Mouse (Mus musculus) kidney, postnatal 36 days (tissue): Measurements from ENCODE around the gene Itpripl2.
A peak's percentile ranks its signal among the peaks of the same experiment; 100 is the strongest.

Source experiments
- DNase-seq, 2 experiments: peaks; one replicate each; pipeline ENCODE4 v3.0.0; 2021 to 2022; ENCODE audit warnings: mixed read lengths in 2 of 2

Gene Itpripl2

GRCm38 (mm10) chr7:118437101-118437802, 54.5 kb downstream of the Itpripl2 start:
- DNase-seq: peak in 1 of 2 experiments; percentile 58
